Mouse (Mus musculus) heart, adult 2 months (tissue): ENCODE data around the gene Pcbp4.

ENCODE experiments used
- CTCF ChIP-seq: fragments of 200-600 bp; IDR thresholded peaks from 2 replicates; pipeline ENCODE4 v1.8.1; 2022; ENCODE audit warnings: antibody characterized with exemption, mild to moderate bottlenecking, moderate library complexity
- POLR2A ChIP-seq: fragments of 200-500 bp; IDR thresholded peaks from 2 replicates; pipeline ENCODE4 v1.6.1; 2011; ENCODE audit warnings: mild to moderate bottlenecking, low read depth, low read length, control low read depth; ENCODE audit not compliant: insufficient read depth

DNA sequence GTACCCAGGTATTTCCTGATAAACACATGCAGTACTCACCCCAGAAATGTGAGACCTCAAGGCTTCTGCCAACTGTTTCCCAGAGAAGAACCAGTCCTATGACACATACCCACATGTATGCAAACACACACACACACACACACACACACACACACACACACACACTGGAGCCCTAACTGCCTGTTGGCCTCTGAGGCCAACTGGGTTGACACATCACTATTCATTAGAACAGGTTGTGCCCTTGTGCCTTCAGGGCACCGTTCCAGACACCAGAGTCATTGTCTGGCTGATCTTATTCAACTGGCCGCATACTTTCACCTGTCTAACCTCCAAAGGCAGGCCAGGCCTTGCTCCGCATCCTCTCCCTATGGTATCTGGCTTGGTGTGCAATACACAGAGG is 40.9 kb upstream of the Pcbp4 start:
- TF ChIP-seq POLR2A, result no peak
- TF ChIP-seq CTCF, result no peak
